35 mouse cellular contexts compared by ENCODE assay signal in the genomic region with DNA sequence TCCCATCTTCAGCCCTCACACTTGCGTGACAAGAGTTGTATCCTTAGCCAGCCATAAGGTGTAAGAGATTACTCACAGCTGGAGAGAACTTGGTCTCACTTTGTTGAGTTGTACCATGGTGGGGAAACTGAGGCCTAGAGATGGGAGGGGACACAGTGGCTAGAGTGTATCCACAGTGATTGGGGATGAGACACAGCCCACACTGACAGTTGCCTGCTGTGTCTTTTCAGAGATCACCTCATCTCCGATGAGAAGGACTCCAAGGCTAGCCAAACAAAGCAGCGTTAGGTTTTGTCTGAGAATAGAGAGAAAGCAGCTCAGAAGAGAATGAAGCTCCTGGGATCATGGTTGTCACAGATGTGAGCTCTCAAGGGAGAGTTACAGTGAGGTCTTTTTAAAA. TPM values are rescaled to one million over a fixed set of nuclear protein-coding genes. Genes with fewer than 3 reads are reported as not detected.
DNase-seq lines count a peak whose midpoint lies in the region; ATAC-seq and TF ChIP-seq lines count a peak whose summit lies in the region.
"Had no signal": no experiment of that assay in that cellular context is flagged by ENCODE, and none has a peak within 500 bp of the region (broad histone marks: within the 10 kb centered on the region; RNA-seq: fewer than 3 reads in every experiment).

No protein-coding gene starts in this region.

- H3K9me3 ChIP-seq in hindbrain, postnatal 0 days (ENCODE audit: low read length), result no peaks in the 10 kb centered on the region
- H3K9me3 ChIP-seq: embryonic facial prominence, embryonic 10.5 days; embryonic facial prominence, embryonic 13.5 days; forebrain, embryonic 12.5 days; G1E; heart, embryonic 10.5 days; heart, embryonic 13.5 days had no signal

- WGBS in lung, adult 2 months, result 57% methylated on average over 3 of the region's 3 CpGs
- 76% methylated on average over 3 of the region's 3 CpGs for WGBS in hindbrain, postnatal 0 days

- no peak for ATAC-seq in hindbrain, postnatal 0 days
- ATAC-seq: forebrain, embryonic 16.5 days; Patski had no signal

- H3K27ac ChIP-seq in hindbrain, postnatal 0 days, result no peak overlapping the region
- H3K27ac ChIP-seq: embryonic facial prominence, embryonic 10.5 days; embryonic facial prominence, embryonic 13.5 days; forebrain, embryonic 12.5 days; heart, adult 2 months; heart, embryonic 10.5 days; heart, embryonic 13.5 days; hindbrain, embryonic 14.5 days had no signal

- H3K9ac ChIP-seq in hindbrain, postnatal 0 days (replicated peaks; ENCODE audit: low read length), result no peak overlapping the region
- H3K9ac ChIP-seq: embryonic facial prominence, embryonic 13.5 days; forebrain, embryonic 12.5 days; heart, embryonic 13.5 days; hindbrain, embryonic 14.5 days had no signal

- H3K27me3 ChIP-seq in hindbrain, postnatal 0 days (ENCODE audit: insufficient read depth, low read length), result no peaks in the 10 kb centered on the region
- H3K27me3 ChIP-seq: embryonic facial prominence, embryonic 13.5 days; forebrain, embryonic 12.5 days; heart, embryonic 13.5 days had no signal

- no peak overlapping the region for H3K4me3 ChIP-seq in lung, adult 2 months (replicated peaks; ENCODE audit: extremely low read depth, low read depth, low read length)
- H3K4me3 ChIP-seq in hindbrain, postnatal 0 days (ENCODE audit: low read length), result no peak overlapping the region
- H3K4me3 ChIP-seq: embryonic facial prominence, embryonic 10.5 days; embryonic facial prominence, embryonic 13.5 days; erythroblast, embryonic 14.5 days; forebrain, embryonic 12.5 days; heart, adult 2 months; heart, embryonic 10.5 days; heart, embryonic 13.5 days had no signal

- H3K4me1 ChIP-seq in lung, adult 2 months (ENCODE audit: control insufficient read depth, insufficient read depth, low read length), result no peaks in the 10 kb centered on the region; the same call in 1 of the 2 replicates
- no peaks in the 10 kb centered on the region for H3K4me1 ChIP-seq in hindbrain, postnatal 0 days (ENCODE audit: insufficient read depth, low read length)
- H3K4me1 ChIP-seq: embryonic facial prominence, embryonic 10.5 days; embryonic facial prominence, embryonic 13.5 days; forebrain, embryonic 12.5 days had no signal

- TF ChIP-seq POLR2A in lung, adult 2 months (IDR thresholded peaks at IDR 0.05; ENCODE audit: borderline replicate concordance, extremely low read depth, low read depth, low read length), result no peak

- no peak overlapping the region for H3K4me2 ChIP-seq in hindbrain, postnatal 0 days (ENCODE audit: low read depth, low read length)
- H3K4me2 ChIP-seq: embryonic facial prominence, embryonic 13.5 days; forebrain, embryonic 12.5 days; heart, embryonic 13.5 days; hindbrain, embryonic 14.5 days had no signal

- no peaks in the 10 kb centered on the region for H3K36me3 ChIP-seq in hindbrain, postnatal 0 days (ENCODE audit: insufficient read depth, low read length)
- H3K36me3 ChIP-seq: embryonic facial prominence, embryonic 10.5 days; embryonic facial prominence, embryonic 13.5 days; forebrain, embryonic 12.5 days; G1E; heart, embryonic 10.5 days; heart, embryonic 13.5 days had no signal

- DNase-seq in lung, adult 18-20 months, result peak; percentile 22 to 31
- DNase-seq in lung, adult 2 months, result no peak
- DNase-seq in lung, postnatal 10 days, result peak; percentile 73
- peak; percentile 69 for DNase-seq in lung, postnatal 36 days
- no peak for DNase-seq in embryo, embryonic 10.5 days (ENCODE audit: low spot score)
- no peak for DNase-seq in adrenal gland, postnatal 10 days
- DNase-seq in hindbrain, postnatal 0 days (ENCODE audit: low spot score), result no peak
- DNase-seq: adrenal gland, postnatal 14 days; cerebellum, adult 11 months; cerebellum, adult 2 months; cerebellum, adult 9-11 months; cerebellum, postnatal 25 days; embryo, embryonic 11 days; gastrocnemius, postnatal 10 days; gastrocnemius, postnatal 36 days; heart, adult 2 months; heart, postnatal 14 days; heart, postnatal 4 days had no signal

- no peak for TF ChIP-seq CTCF in lung, adult 2 months (IDR thresholded peaks at IDR 0.05; ENCODE audit: insufficient read depth, low read length)
- TF ChIP-seq CTCF in hindbrain, postnatal 0 days (IDR thresholded peaks at IDR 0.05; ENCODE audit: low read depth), result no peak

RNA-seq across cellular contexts. Expression of gene Slc36a2, which starts 5.3 kb away (rescaled TPM):
- 75.9 and 90.6 TPM in 2 replicates for polyA plus RNA-seq in lung, adult 2 months (2012; rRNA removed)
- total RNA-seq in adrenal gland, postnatal 10 days (2021), result 100 to 1,000 TPM; 213 to 290 TPM
- 0.36 and 0.84 TPM in 2 replicates for total RNA-seq in hindbrain, postnatal 0 days (2014; rRNA removed)
- polyA plus RNA-seq in hindbrain, postnatal 0 days (2015; fragmentation: Nextera tagmentation; extraction: Ambion mirVana), result 0.78 and 0.94 TPM in 2 replicates
- polyA plus RNA-seq: forebrain, embryonic 12.5 days; G1E had no signal

RNA-seq across cellular contexts. Expression of gene Slc36a1, which starts 13.9 kb away (rescaled TPM):
- 15.6 and 19.4 TPM in 2 replicates for polyA plus RNA-seq in lung, adult 2 months (2012; rRNA removed)
- 10 to 100 TPM; 24.5 to 26.9 TPM for total RNA-seq in adrenal gland, postnatal 10 days (2021)
- 35.0 and 37.3 TPM in 2 replicates for total RNA-seq in hindbrain, postnatal 0 days (2014; rRNA removed)
- polyA plus RNA-seq in hindbrain, postnatal 0 days (2015; fragmentation: Nextera tagmentation; extraction: Ambion mirVana), result 3.8 TPM in 2 replicates

RNA-seq across cellular contexts. Expression of gene Slc36a3, which starts 38.7 kb away (rescaled TPM):
- 0.18 and 0.22 TPM in 2 replicates for polyA plus RNA-seq in lung, adult 2 months (2012; rRNA removed)
- total RNA-seq in adrenal gland, postnatal 10 days (2021), result not detected
- total RNA-seq in hindbrain, postnatal 0 days (2014; rRNA removed), result not detected in 2 replicates
- not detected in 2 replicates for polyA plus RNA-seq in hindbrain, postnatal 0 days (2015; fragmentation: Nextera tagmentation; extraction: Ambion mirVana)
- total RNA-seq: adrenal gland, adult 18-20 months; adrenal gland, postnatal 14 days; adrenal gland, postnatal 4 days; common myeloid progenitor, adult 5-6 weeks; gastrocnemius, adult 18-20 months; gastrocnemius, postnatal 10 days; gastrocnemius, postnatal 36 days; granulocyte monocyte progenitor cell, adult 5-6 weeks; heart, adult 2 months; heart, postnatal 14 days; heart, postnatal 4 days had no signal
- polyA plus RNA-seq: cerebellum, adult 2 months; embryonic facial prominence, embryonic 10.5 days; embryonic facial prominence, embryonic 13.5 days; erythroblast, embryonic 14.5 days; forebrain, embryonic 12.5 days; forebrain, embryonic 16.5 days; G1E; heart, adult 2 months; heart, embryonic 10.5 days; heart, embryonic 13.5 days; heart, embryonic 16.5 days; hindbrain, embryonic 11.5 days; hindbrain, embryonic 14.5 days; Patski had no signal

Comparison
In these comparisons a context has a peak if more than half of its experiments do, and no peak if none do; other contexts are left out.
1. DNase-seq: peak in lung, adult 18-20 months (2 of 2), lung, postnatal 10 days (single experiment) and lung, postnatal 36 days (single experiment); none in lung, adult 2 months (single experiment), embryo, embryonic 10.5 days (single experiment), adrenal gland, postnatal 10 days (single experiment) and hindbrain, postnatal 0 days (single experiment).
2. RNA of gene Slc36a2, which starts 5.3 kb away (total RNA-seq): 213 to 290 TPM in adrenal gland, postnatal 10 days; 0.36 to 0.84 TPM in hindbrain, postnatal 0 days; every median in the first group is over 100 times any median in the second.